Mouse (Mus musculus): ENCODE results near the gene Arhgap29. TPM values are rescaled to one million over a fixed set of nuclear protein-coding genes. Genes with fewer than 3 reads are reported as not detected.

Gene Arhgap29
- polyA plus RNA-seq, 1 experiment from 2014 or later, result 10.3 TPM

GRCm38 (mm10) chr3:122026676-122027075 lies 74.3 kb downstream of the Arhgap29 start:
- ATAC-seq, result no peak
- 63% methylated on average over 5 of the region's 5 CpGs for WGBS
- H3K36me3 ChIP-seq (ENCODE audit: control insufficient read depth, insufficient read depth), result no peaks in the 10 kb centered on the region
- no peak overlapping the region for H3K27ac ChIP-seq (ENCODE audit: low read depth, low read length)
- H3K9ac ChIP-seq (ENCODE audit: low read depth, low read length), result no peak overlapping the region
- H3K27me3 ChIP-seq (replicated peaks; ENCODE audit: control insufficient read depth, insufficient read depth, low read length), result no peaks in the 10 kb centered on the region
- H3K9me3 ChIP-seq (ENCODE audit: control insufficient read depth), result no peaks in the 10 kb centered on the region
- no peak overlapping the region for H3K4me3 ChIP-seq (ENCODE audit: low read depth, low read length)
- H3K4me1 ChIP-seq (replicated peaks; ENCODE audit: control insufficient read depth, insufficient read depth, low read length), result no peaks in the 10 kb centered on the region
- no peak overlapping the region for H3K4me2 ChIP-seq (replicated peaks; ENCODE audit: low read depth)
- TF ChIP-seq CTCF (IDR thresholded peaks at IDR 0.05; ENCODE audit: low read depth), result no peak

GRCm38 (mm10) chr3:122027776-122028175 lies 75.4 kb downstream of the Arhgap29 start:
- H3K36me3 ChIP-seq (ENCODE audit: control insufficient read depth, insufficient read depth), result no peaks in the 10 kb centered on the region
- H3K4me1 ChIP-seq (replicated peaks; ENCODE audit: control insufficient read depth, insufficient read depth, low read length), result no peaks in the 10 kb centered on the region
- WGBS, result 86% methylated on average over 8 of the region's 8 CpGs
- H3K27me3 ChIP-seq (replicated peaks; ENCODE audit: control insufficient read depth, insufficient read depth, low read length), result no peaks in the 10 kb centered on the region
- ATAC-seq, result no peak
- H3K9ac ChIP-seq (ENCODE audit: low read depth, low read length), result no peak overlapping the region
- H3K27ac ChIP-seq (ENCODE audit: low read depth, low read length), result no peak overlapping the region
- no peaks in the 10 kb centered on the region for H3K9me3 ChIP-seq (ENCODE audit: control insufficient read depth)
- H3K4me2 ChIP-seq (replicated peaks; ENCODE audit: low read depth), result no peak overlapping the region
- H3K4me3 ChIP-seq (ENCODE audit: low read depth, low read length), result no peak overlapping the region
- no peak for TF ChIP-seq CTCF (IDR thresholded peaks at IDR 0.05; ENCODE audit: low read depth)

- no peak overlapping the region; the same call in 1 of the 2 replicates for H3K27ac ChIP-seq (ENCODE audit: low read depth, low read length)
- H3K9ac ChIP-seq (ENCODE audit: low read depth, low read length), result no peak overlapping the region
- no peak overlapping the region for H3K4me3 ChIP-seq (ENCODE audit: low read depth, low read length)
- H3K27me3 ChIP-seq (replicated peaks; ENCODE audit: control insufficient read depth, insufficient read depth, low read length), result no peaks in the 10 kb centered on the region
- 42% methylated on average over 9 of the region's 9 CpGs for WGBS
- H3K9me3 ChIP-seq (ENCODE audit: control insufficient read depth), result no peaks in the 10 kb centered on the region
- no peaks in the 10 kb centered on the region for H3K4me1 ChIP-seq (replicated peaks; ENCODE audit: control insufficient read depth, insufficient read depth, low read length)
- TF ChIP-seq CTCF (IDR thresholded peaks at IDR 0.05; ENCODE audit: low read depth), result no peak
- H3K36me3 ChIP-seq (ENCODE audit: control insufficient read depth, insufficient read depth), result no peaks in the 10 kb centered on the region
- no peak overlapping the region for H3K4me2 ChIP-seq (replicated peaks; ENCODE audit: low read depth)
- ATAC-seq, result no peak
These were observed 81.0 kb downstream of the Arhgap29 start for GRCm38 (mm10) chr3:122033248-122033837.

- H3K4me2 ChIP-seq (replicated peaks; ENCODE audit: low read depth), result no peak overlapping the region
- H3K27ac ChIP-seq (ENCODE audit: low read depth, low read length), result no peak overlapping the region
- no peaks in the 10 kb centered on the region for H3K9me3 ChIP-seq (ENCODE audit: control insufficient read depth)
- no peaks in the 10 kb centered on the region for H3K27me3 ChIP-seq (replicated peaks; ENCODE audit: control insufficient read depth, insufficient read depth, low read length)
- H3K36me3 ChIP-seq (ENCODE audit: control insufficient read depth, insufficient read depth), result no peaks in the 10 kb centered on the region
- H3K4me3 ChIP-seq (ENCODE audit: low read depth, low read length), result no peak overlapping the region
- H3K9ac ChIP-seq (ENCODE audit: low read depth, low read length), result no peak overlapping the region
- TF ChIP-seq CTCF (IDR thresholded peaks at IDR 0.05; ENCODE audit: low read depth), result no peak
- no peak for ATAC-seq
- WGBS, result 67% methylated on average over 5 of the region's 5 CpGs
- no peaks in the 10 kb centered on the region for H3K4me1 ChIP-seq (replicated peaks; ENCODE audit: control insufficient read depth, insufficient read depth, low read length)
These were observed 81.9 kb downstream of the Arhgap29 start for GRCm38 (mm10) chr3:122034240-122034639.

- ATAC-seq, result no peak
- Histone ChIP-seq H3K27me3 (replicated peaks; ENCODE audit: control insufficient read depth, insufficient read depth, low read length) (no peaks in the 10 kb centered on the region), H3K4me1 (replicated peaks; ENCODE audit: control insufficient read depth, insufficient read depth, low read length) (no peaks in the 10 kb centered on the region), H3K4me2 (replicated peaks; ENCODE audit: low read depth) (no peak overlapping the region), H3K9me3 (ENCODE audit: control insufficient read depth) (no peaks in the 10 kb centered on the region), H3K9ac (ENCODE audit: low read depth, low read length) (no peak overlapping the region), H3K4me3 (ENCODE audit: low read depth, low read length) (no peak overlapping the region), H3K27ac (ENCODE audit: low read depth, low read length) (no peak overlapping the region), H3K36me3 (ENCODE audit: control insufficient read depth, insufficient read depth) (no peaks in the 10 kb centered on the region)
- TF ChIP-seq CTCF (IDR thresholded peaks at IDR 0.05; ENCODE audit: low read depth), result no peak
- WGBS, result 63% methylated on average over 3 of the region's 3 CpGs
These were observed 82.8 kb downstream of the Arhgap29 start for GRCm38 (mm10) chr3:122035092-122035491.

- ATAC-seq, result no peak
- H3K4me1 ChIP-seq (replicated peaks; ENCODE audit: control insufficient read depth, insufficient read depth, low read length), result no peaks in the 10 kb centered on the region
- no peak overlapping the region for H3K27ac ChIP-seq (ENCODE audit: low read depth, low read length)
- H3K4me3 ChIP-seq (ENCODE audit: low read depth, low read length), result no peak overlapping the region
- H3K27me3 ChIP-seq (replicated peaks; ENCODE audit: control insufficient read depth, insufficient read depth, low read length), result peaks cover 4% of the 10 kb centered on the region; the same call in 1 of the 2 replicates
- no peaks in the 10 kb centered on the region for H3K36me3 ChIP-seq (ENCODE audit: control insufficient read depth, insufficient read depth)
- WGBS, result 82% methylated on average over 6 of the region's 6 CpGs
- H3K4me2 ChIP-seq (replicated peaks; ENCODE audit: low read depth), result no peak overlapping the region
- H3K9ac ChIP-seq (ENCODE audit: low read depth, low read length), result no peak overlapping the region
- TF ChIP-seq CTCF (IDR thresholded peaks at IDR 0.05; ENCODE audit: low read depth), result no peak
- no peaks in the 10 kb centered on the region for H3K9me3 ChIP-seq (ENCODE audit: control insufficient read depth)
These were observed 88.2 kb downstream of the Arhgap29 start for GRCm38 (mm10) chr3:122040522-122040921.
